22 mouse cellular contexts compared by ENCODE assay signal in genomic region chr13:91690118-91690517, GRCm38 (mm10). TPM values are rescaled to one million over a fixed set of nuclear protein-coding genes. Genes with fewer than 3 reads are reported as not detected.
"Had no signal": no experiment of that assay in that cellular context is flagged by ENCODE, and none has a peak within 500 bp of the region (broad histone marks: within the 10 kb centered on the region; RNA-seq: fewer than 3 reads in every experiment).

No protein-coding gene starts in this region.

- ATAC-seq: liver, postnatal 0 days; lung, postnatal 0 days had no signal

- H3K4me1 ChIP-seq: lung, embryonic 15.5 days; midbrain, embryonic 12.5 days; neural tube, embryonic 12.5 days; stomach, embryonic 15.5 days had no signal

- H3K27me3 ChIP-seq: lung, embryonic 15.5 days; megakaryocyte, embryonic 14.5 days; midbrain, embryonic 12.5 days; neural tube, embryonic 12.5 days; stomach, embryonic 15.5 days had no signal

- H3K9ac ChIP-seq: liver, postnatal 0 days; lung, embryonic 15.5 days; midbrain, embryonic 12.5 days; neural tube, embryonic 12.5 days; stomach, embryonic 15.5 days had no signal

- H3K4me2 ChIP-seq: lung, embryonic 15.5 days; midbrain, embryonic 12.5 days; neural tube, embryonic 12.5 days; stomach, embryonic 15.5 days had no signal

- H3K4me3 ChIP-seq: lung, embryonic 15.5 days; megakaryocyte, embryonic 14.5 days; midbrain, embryonic 12.5 days; neural tube, embryonic 12.5 days; stomach, embryonic 15.5 days had no signal

- DNase-seq: liver, postnatal 0 days; lung, adult 2 months; lung, postnatal 14 days; lung, postnatal 36 days; midbrain, embryonic 14.5 days; right cerebral cortex, postnatal 14 days; thymus, adult 2 months; thymus, postnatal 25 days; thymus, postnatal 4 days had no signal

- H3K9me3 ChIP-seq: lung, embryonic 15.5 days; midbrain, embryonic 12.5 days; neural tube, embryonic 12.5 days; stomach, embryonic 15.5 days had no signal

- H3K27ac ChIP-seq: lung, embryonic 15.5 days; macrophage; midbrain, embryonic 12.5 days; neural tube, embryonic 12.5 days; stomach, embryonic 15.5 days; stomach, postnatal 0 days had no signal

RNA-seq across cellular contexts. Expression of gene Acot12, which starts 51.2 kb away (rescaled TPM):
- total RNA-seq: megakaryocyte progenitor cell, adult 5-6 weeks; monocyte, adult 5-6 weeks; neutrophil, adult 5-6 weeks had no signal
- polyA plus RNA-seq: lung, adult 2 months; lung, embryonic 15.5 days; lung, postnatal 0 days; macrophage; midbrain, embryonic 12.5 days; midbrain, embryonic 14.5 days; neural tube, embryonic 12.5 days; spleen, adult 2 months; urinary bladder, adult 2 months had no signal
